ENCODE assay signal across 9 mouse cellular contexts in genomic region chr4:130163391-130163861, GRCm38 (mm10). TPM values are rescaled to one million over a fixed set of nuclear protein-coding genes. Genes with fewer than 3 reads are reported as not detected.
DNase-seq lines count a peak whose midpoint lies in the region; ATAC-seq lines count a peak whose summit lies in the region.
"Had no signal": no experiment of that assay in that cellular context is flagged by ENCODE, and none has a peak within 500 bp of the region (broad histone marks: within the 10 kb centered on the region; RNA-seq: fewer than 3 reads in every experiment).

No protein-coding gene starts in this region.

- 3% methylated on average over 20 of the region's 20 CpGs for WGBS in heart, embryonic 13.5 days
- WGBS in kidney, embryonic 14.5 days: 4% methylated on average over 20 of the region's 20 CpGs

- no peak for ATAC-seq in heart, embryonic 13.5 days (ENCODE audit: extremely low read depth, insufficient number of reproducible peaks, low FRiP score, low TSS enrichment)
- ATAC-seq in kidney, embryonic 14.5 days (ENCODE audit: low FRiP score, low TSS enrichment): peak; percentile 30; the same call in 1 of the 2 replicates

- H3K36me3 ChIP-seq in heart, embryonic 13.5 days: peaks cover 7% of the 10 kb centered on the region
- H3K36me3 ChIP-seq in kidney, embryonic 14.5 days (ENCODE audit: control insufficient read depth, insufficient read depth, low read length): no peaks in the 10 kb centered on the region

- peak; percentile 45 for DNase-seq in 3T3-L1 (ENCODE audit: low read depth, low spot score)
- peak; percentile 34 for DNase-seq in embryo, embryonic 10 days (ENCODE audit: low spot score)
- DNase-seq in lung, postnatal 10 days: peak; percentile 71
- no peak for DNase-seq in cerebellum, adult 18-20 months
- no peak for DNase-seq in cerebellum, adult 11-12 months
- no peak for DNase-seq in cerebellum, postnatal 25 days

- H3K9me3 ChIP-seq in heart, embryonic 13.5 days: no peaks in the 10 kb centered on the region
- no peaks in the 10 kb centered on the region for H3K9me3 ChIP-seq in kidney, embryonic 14.5 days (ENCODE audit: control insufficient read depth, low read length)

- H3K27me3 ChIP-seq in heart, embryonic 13.5 days (replicated peaks): no peaks in the 10 kb centered on the region
- H3K27me3 ChIP-seq in kidney, embryonic 14.5 days (ENCODE audit: control insufficient read depth, insufficient read depth, low read length): 0 out of 2 replicates have a peak, but pooled peaks cover 4% of the 10 kb centered on the region

- peak overlapping the region; percentile 71 for H3K27ac ChIP-seq in heart, embryonic 13.5 days (replicated peaks)
- no peak overlapping the region; the same call in 1 of the 2 replicates for H3K27ac ChIP-seq in kidney, embryonic 14.5 days (ENCODE audit: low read depth, low read length)

- peak overlapping the region; percentile 70 for H3K4me2 ChIP-seq in heart, embryonic 13.5 days
- peak overlapping the region; percentile 32 for H3K4me2 ChIP-seq in kidney, embryonic 14.5 days (replicated peaks; ENCODE audit: low read depth, low read length)

- peaks cover 67% of the 10 kb centered on the region for H3K4me1 ChIP-seq in heart, embryonic 13.5 days
- H3K4me1 ChIP-seq in kidney, embryonic 14.5 days (ENCODE audit: control insufficient read depth, insufficient read depth, low read length): peaks cover 18% of the 10 kb centered on the region

- H3K9ac ChIP-seq in heart, embryonic 13.5 days: peak overlapping the region; percentile 80
- H3K9ac ChIP-seq in kidney, embryonic 14.5 days (ENCODE audit: low read depth, low read length): peak overlapping the region; percentile 25; the same call in 1 of the 2 replicates

- peak overlapping the region; percentile 45 for H3K4me3 ChIP-seq in heart, embryonic 13.5 days
- H3K4me3 ChIP-seq in kidney, embryonic 14.5 days (ENCODE audit: low read length): peak overlapping the region; percentile 1; the same call in 1 of the 2 replicates

RNA-seq across cellular contexts. Expression of gene Tinagl1, which starts 11.5 kb away (rescaled TPM):
- 47.4 and 53.0 TPM in 2 replicates for polyA plus RNA-seq in heart, embryonic 13.5 days (2015; fragmentation: Nextera tagmentation; extraction: Ambion mirVana)
- polyA plus RNA-seq in kidney, embryonic 14.5 days (2014; fragmentation: Nextera tagmentation; extraction: Ambion mirVana): 20.9 and 26.1 TPM in 2 replicates

RNA-seq across cellular contexts. Expression of gene Hcrtr1, which starts 24.3 kb away (rescaled TPM):
- polyA plus RNA-seq in heart, embryonic 13.5 days (2015; fragmentation: Nextera tagmentation; extraction: Ambion mirVana): 0.32 TPM in 1 of 2 replicates, not detected in the other
- polyA plus RNA-seq in kidney, embryonic 14.5 days (2014; fragmentation: Nextera tagmentation; extraction: Ambion mirVana): not detected in 2 replicates

RNA-seq across cellular contexts. Expression of gene Gm853, which starts 58.8 kb away (rescaled TPM):
- not detected in 2 replicates for polyA plus RNA-seq in heart, embryonic 13.5 days (2015; fragmentation: Nextera tagmentation; extraction: Ambion mirVana)
- polyA plus RNA-seq in kidney, embryonic 14.5 days (2014; fragmentation: Nextera tagmentation; extraction: Ambion mirVana): not detected in 2 replicates
- polyA plus RNA-seq: large intestine, adult 2 months had no signal

Comparison
In these comparisons a context has a peak if more than half of its experiments do, and no peak if none do; other contexts are left out.
1. DNase-seq: peak in 3T3-L1 (single experiment), embryo, embryonic 10 days (single experiment) and lung, postnatal 10 days (single experiment); none in cerebellum, adult 18-20 months (0 of 2), cerebellum, adult 11-12 months (single experiment) and cerebellum, postnatal 25 days (0 of 2).